Mouse (Mus musculus) limb, embryonic 15.5 days (tissue): Measurements from ENCODE around the gene 1810010H24Rik. TPM values are rescaled to one million over a fixed set of nuclear protein-coding genes. Genes with fewer than 3 reads are reported as not detected.
"Not testable (repeated sequence)": the region's sequence is repeated elsewhere in the genome, so short reads cannot be mapped to it uniquely, and the experiment has no call there.

Source experiments
- ATAC-seq: fragments of 200-750 bp; cut with Nextera tagmentation; 2 replicates; pipeline ENCODE4 v1.8.0; 2017; ENCODE audit warnings: low read depth, moderate TSS enrichment; ENCODE audit not compliant: insufficient number of reproducible peaks, low FRiP score, low TSS enrichment
- H3K27ac ChIP-seq: fragments of 300-500 bp; sonication (generic); 2 replicates; pipeline ENCODE4 v1.5.1; 2015; ENCODE audit warnings: moderate library complexity, mild to moderate bottlenecking, inconsistent platforms
- H3K27me3 ChIP-seq: fragments of 300-500 bp; sonication (generic); 2 replicates; pipeline ENCODE4 v1.6.1; 2015; ENCODE audit warnings: inconsistent platforms
- H3K36me3 ChIP-seq: fragments of 300-500 bp; sonication (generic); 2 replicates; pipeline ENCODE4 v1.6.1; 2015; ENCODE audit warnings: inconsistent platforms
- H3K4me1 ChIP-seq: fragments of 300-500 bp; sonication (generic); 2 replicates; pipeline ENCODE4 v1.6.1; 2015; ENCODE audit warnings: inconsistent platforms
- H3K4me2 ChIP-seq: fragments of 300-500 bp; sonication (generic); 2 replicates; pipeline ENCODE4 v1.6.1; 2015; ENCODE audit warnings: mild to moderate bottlenecking, inconsistent platforms
- H3K4me3 ChIP-seq: fragments of 300-500 bp; sonication (generic); 2 replicates; pipeline ENCODE4 v1.5.1; 2015; ENCODE audit warnings: mild to moderate bottlenecking, inconsistent platforms
- H3K9ac ChIP-seq: fragments of 300-500 bp; sonication (generic); 2 replicates; pipeline ENCODE4 v1.6.1; 2015; ENCODE audit warnings: inconsistent platforms
- H3K9me3 ChIP-seq: fragments of 300-500 bp; sonication (generic); 2 replicates; pipeline ENCODE4 v1.6.1; 2016; ENCODE audit warnings: inconsistent platforms
- WGBS: fragments of 180-500 bp; shearing (Covaris S2); methylation state at CpG from one replicate; pipeline ENCODE4 v1.1.7; 2015; 5-methylcytosine and 5-hydroxymethylcytosine counted together
- polyA plus RNA-seq: library from polyadenylated mRNA; unstranded; fragments of >200 nt; fragmentation: Nextera tagmentation; extraction: Ambion mirVana; gene quantifications from 2 replicates; pipeline ENCODE4 v1.2.1, GENCODE M21; 2015

1810010H24Rik gene
- polyA plus RNA-seq, 1 experiment from 2014 or later = 2.1 TPM

- 94% methylated on average over 3 of the region's 3 CpGs for WGBS
- H3K36me3 ChIP-seq = peaks cover 93% of the 10 kb centered on the region
- H3K9me3 ChIP-seq, H3K4me2 ChIP-seq, H3K27ac ChIP-seq, ATAC-seq, H3K4me1 ChIP-seq, H3K27me3 ChIP-seq, H3K4me3 ChIP-seq, H3K9ac ChIP-seq: not testable (repeated sequence)
Measured at GRCm38 (mm10) chr11:107059634-107060033, 34.2 kb downstream of the 1810010H24Rik start.

GRCm38 (mm10) chr11:107060941-107061340 lies 35.5 kb downstream of the 1810010H24Rik start:
- no peaks in the 10 kb centered on the region for H3K9me3 ChIP-seq
- WGBS = 70% methylated on average over 1 of the region's 1 CpGs
- no peaks in the 10 kb centered on the region for H3K27me3 ChIP-seq
- peaks cover 93% of the 10 kb centered on the region for H3K36me3 ChIP-seq
- H3K27ac ChIP-seq = no peak overlapping the region
- H3K4me2 ChIP-seq = no peak overlapping the region
- H3K9ac ChIP-seq = no peak overlapping the region
- H3K4me3 ChIP-seq = no peak overlapping the region
- H3K4me1 ChIP-seq = no peaks in the 10 kb centered on the region
- no peak for ATAC-seq

- Histone ChIP-seq H3K4me1 (no peaks in the 10 kb centered on the region), H3K4me3 (no peak overlapping the region), H3K4me2 (no peak overlapping the region), H3K27me3 (no peaks in the 10 kb centered on the region), H3K9ac (no peak overlapping the region), H3K9me3 (no peaks in the 10 kb centered on the region), H3K27ac (no peak overlapping the region), H3K36me3 (peaks cover 94% of the 10 kb centered on the region)
- no peak for ATAC-seq
- 89% methylated on average over 3 of the region's 3 CpGs for WGBS
Measured at GRCm38 (mm10) chr11:107063067-107063466, 37.6 kb downstream of the 1810010H24Rik start.

- no peaks in the 10 kb centered on the region for H3K9me3 ChIP-seq
- H3K4me1 ChIP-seq = no peaks in the 10 kb centered on the region
- no peak overlapping the region for H3K4me3 ChIP-seq
- no peak overlapping the region for H3K27ac ChIP-seq
- H3K4me2 ChIP-seq = no peak overlapping the region
- ATAC-seq = no peak
- H3K27me3 ChIP-seq = no peaks in the 10 kb centered on the region
- no peak overlapping the region for H3K9ac ChIP-seq
- H3K36me3 ChIP-seq = peaks cover 83% of the 10 kb centered on the region
- 85% methylated on average over 1 of the region's 1 CpGs for WGBS
Measured at GRCm38 (mm10) chr11:107064590-107064989, 39.1 kb downstream of the 1810010H24Rik start.

DNA sequence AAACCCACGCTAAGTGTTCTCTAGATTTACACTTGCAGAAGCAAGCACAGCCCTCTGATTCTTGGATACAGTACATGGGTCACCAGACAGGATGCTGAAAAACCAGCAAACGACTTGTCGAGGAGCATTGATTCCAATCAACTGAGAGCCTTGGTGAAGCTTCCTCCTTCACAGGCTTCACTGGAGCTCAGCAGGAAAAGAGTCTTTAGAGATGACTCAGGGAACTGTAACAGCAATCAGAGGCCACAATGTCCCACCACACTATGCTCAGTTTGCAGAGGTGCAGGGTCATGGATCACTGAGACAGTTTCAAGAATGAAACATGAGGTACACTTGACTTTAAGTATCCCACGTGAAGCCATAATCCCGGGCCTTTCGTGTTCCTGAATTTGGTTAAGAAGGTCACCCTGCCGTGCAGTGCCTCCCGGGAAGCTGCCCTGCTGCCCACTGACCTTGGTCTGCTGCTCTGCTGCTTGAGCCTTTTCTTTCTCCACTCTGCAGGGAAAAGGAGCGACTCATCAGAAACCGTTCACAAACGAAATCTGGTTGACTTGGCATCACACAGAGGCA lies 39.8 kb downstream of the 1810010H24Rik start:
- no peak for ATAC-seq

More for the DNA sequence above, 39.8 kb downstream of the 1810010H24Rik start:
- H3K27ac ChIP-seq = no peak overlapping the region
- no peaks in the 10 kb centered on the region for H3K9me3 ChIP-seq
- H3K4me3 ChIP-seq = no peak overlapping the region
- 91% methylated on average over 11 of the region's 11 CpGs for WGBS
- no peaks in the 10 kb centered on the region for H3K4me1 ChIP-seq
- H3K36me3 ChIP-seq = peaks cover 77% of the 10 kb centered on the region
- no peak overlapping the region for H3K4me2 ChIP-seq
- no peaks in the 10 kb centered on the region for H3K27me3 ChIP-seq
- H3K9ac ChIP-seq = no peak overlapping the region

Other genes starting within 250 kb of the 1810010H24Rik start
- gene Polg2, start 246.1 kb upstream of the 1810010H24Rik start, polyA plus RNA-seq = 9.8 and 13.3 TPM in 2 replicates
- 284 and 288 TPM in 2 replicates for gene Ddx5, start 236.5 kb upstream of the 1810010H24Rik start, polyA plus RNA-seq
- 21.9 and 22.5 TPM in 2 replicates for gene Cep95, start 236.4 kb upstream of the 1810010H24Rik start, polyA plus RNA-seq
- 11.5 and 13.4 TPM in 2 replicates for gene Smurf2, start 105.0 kb upstream of the 1810010H24Rik start, polyA plus RNA-seq
- 277 and 281 TPM in 2 replicates for gene Kpna2, start 26.1 kb upstream of the 1810010H24Rik start, polyA plus RNA-seq
- gene Bptf, start 106.4 kb downstream of the 1810010H24Rik start, polyA plus RNA-seq = 23.6 and 31.1 TPM in 2 replicates
- gene Nol11, start 163.7 kb downstream of the 1810010H24Rik start, polyA plus RNA-seq = 45.0 and 47.5 TPM in 2 replicates